Mouse (Mus musculus) liver, postnatal 0 days (tissue): ENCODE results near the gene Cox7a2. TPM values are rescaled to one million over a fixed set of nuclear protein-coding genes. Genes with fewer than 3 reads are reported as not detected.
A peak's percentile ranks its signal among the peaks of the same experiment; 100 is the strongest.

Source experiments
- ATAC-seq: fragments of 200-750 bp; cut with Nextera tagmentation; 2 replicates; pipeline ENCODE4 v1.8.0; 2017; ENCODE audit warnings: mild to moderate bottlenecking, moderate library complexity
- DNase-seq: peaks from one replicate; pipeline ENCODE4 v3.0.0-alpha.2; 2016
- H3K27ac ChIP-seq: fragments of 300-500 bp; sonication (generic); 2 replicates; pipeline ENCODE4 v1.5.1; 2014; ENCODE audit warnings: antibody characterized with exemption, moderate library complexity, mild to moderate bottlenecking, low read depth
- H3K27me3 ChIP-seq: fragments of 300-500 bp; sonication (generic); 2 replicates; pipeline ENCODE4 v1.6.1; 2014; ENCODE audit warnings: low read length, control low read depth, mixed read lengths; ENCODE audit not compliant: insufficient read depth
- H3K36me3 ChIP-seq: fragments of 300-500 bp; sonication (generic); replicated peaks from 2 replicates; pipeline ENCODE4 v1.6.1; 2014; ENCODE audit warnings: mild to moderate bottlenecking, control low read depth, low read length, moderate library complexity, mixed read lengths; ENCODE audit not compliant: insufficient read depth
- H3K4me1 ChIP-seq: fragments of 300-500 bp; sonication (generic); 2 replicates; pipeline ENCODE4 v1.6.1; 2014; ENCODE audit warnings: antibody characterized with exemption, mild to moderate bottlenecking, control low read depth; ENCODE audit not compliant: insufficient read depth
- H3K4me2 ChIP-seq: fragments of 300-500 bp; sonication (generic); 2 replicates; pipeline ENCODE4 v1.6.1; 2014; ENCODE audit warnings: low read depth, mild to moderate bottlenecking, low read length, moderate library complexity, mixed read lengths
- H3K4me3 ChIP-seq: fragments of 300-500 bp; sonication (generic); 2 replicates; pipeline ENCODE4 v1.5.1; 2014; ENCODE audit warnings: low read depth, low read length
- H3K9ac ChIP-seq: fragments of 300-500 bp; sonication (generic); replicated peaks from 2 replicates; pipeline ENCODE4 v1.6.1; 2014; ENCODE audit warnings: mild to moderate bottlenecking, moderate library complexity
- H3K9me3 ChIP-seq: fragments of 300-500 bp; sonication (generic); 2 replicates; pipeline ENCODE4 v1.6.1; 2016; ENCODE audit warnings: mild to moderate bottlenecking, control low read depth, low read length, mixed read lengths
- CTCF ChIP-seq: sonication (generic); IDR thresholded peaks from 2 replicates; pipeline ENCODE4 v1.5.1; 2016; ENCODE audit warnings: antibody characterized with exemption, low read depth
- EP300 ChIP-seq: IDR thresholded peaks from 2 replicates; pipeline ENCODE4 v1.6.1; 2016; ENCODE audit warnings: antibody characterized with exemption, low read depth, mild to moderate bottlenecking
- WGBS: fragments of 180-500 bp; shearing (Covaris S2); extraction: QIAGEN DNeasy Blood & Tissue Kit; methylation state at CpG from one replicate; pipeline ENCODE4 v1.1.7; 2014; ENCODE audit not compliant: insufficient replicate concordance; 5-methylcytosine and 5-hydroxymethylcytosine counted together
- polyA plus RNA-seq: library from polyadenylated mRNA; unstranded; fragments of >200 nt; fragmentation: Nextera tagmentation; extraction: Ambion mirVana; gene quantifications from 2 replicates; pipeline ENCODE4 v1.2.1, GENCODE M21; 2015

Cox7a2 gene
- polyA plus RNA-seq, 1 experiment from 2014 or later, result 756 TPM

DNA sequence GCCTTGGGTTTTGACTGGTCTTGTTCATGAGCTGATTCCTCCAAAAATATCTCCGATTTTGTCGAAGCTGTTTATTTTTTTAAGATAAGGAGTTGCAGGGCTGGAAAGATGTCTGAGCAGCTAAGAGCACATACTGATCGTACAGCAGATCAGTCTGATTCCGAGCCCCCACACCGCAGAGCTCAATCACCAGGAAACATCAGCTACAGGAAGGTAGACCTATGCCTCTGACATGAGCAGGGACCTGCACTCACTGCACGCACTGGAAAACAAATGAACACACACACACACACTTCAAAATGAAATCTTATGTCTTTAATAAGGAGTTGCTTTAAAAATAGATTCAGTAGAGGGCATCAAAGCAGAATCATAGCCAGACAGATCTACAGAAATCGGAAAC, 9.0 kb downstream of the Cox7a2 start:
- TF ChIP-seq CTCF, result no peak
- TF ChIP-seq EP300, result no peak
- ATAC-seq (no peak), DNase-seq (no peak)
- Histone ChIP-seq H3K36me3 (peaks cover 26% of the 10 kb centered on the region), H3K27me3 (no peaks in the 10 kb centered on the region), H3K4me3 (no peak overlapping the region), H3K4me1 (no peaks in the 10 kb centered on the region), H3K9ac (no peak overlapping the region), H3K4me2 (no peak overlapping the region), H3K9me3 (no peaks in the 10 kb centered on the region), H3K27ac (no peak overlapping the region)
- 52% methylated on average over 7 of the region's 7 CpGs for WGBS

GRCm38 (mm10) chr9:79745036-79745435, 14.6 kb downstream of the Cox7a2 start:
- ATAC-seq, result no peak
- no peak for DNase-seq
- no peak overlapping the region for H3K4me2 ChIP-seq
- H3K4me3 ChIP-seq, result no peak overlapping the region
- no peaks in the 10 kb centered on the region for H3K27me3 ChIP-seq
- WGBS, result 76% methylated on average over 4 of the region's 4 CpGs
- no peaks in the 10 kb centered on the region for H3K36me3 ChIP-seq
- no peak overlapping the region for H3K9ac ChIP-seq
- no peak for TF ChIP-seq EP300
- TF ChIP-seq CTCF, result no peak
- H3K27ac ChIP-seq, result no peak overlapping the region
- no peaks in the 10 kb centered on the region for H3K9me3 ChIP-seq
- no peaks in the 10 kb centered on the region for H3K4me1 ChIP-seq

DNA sequence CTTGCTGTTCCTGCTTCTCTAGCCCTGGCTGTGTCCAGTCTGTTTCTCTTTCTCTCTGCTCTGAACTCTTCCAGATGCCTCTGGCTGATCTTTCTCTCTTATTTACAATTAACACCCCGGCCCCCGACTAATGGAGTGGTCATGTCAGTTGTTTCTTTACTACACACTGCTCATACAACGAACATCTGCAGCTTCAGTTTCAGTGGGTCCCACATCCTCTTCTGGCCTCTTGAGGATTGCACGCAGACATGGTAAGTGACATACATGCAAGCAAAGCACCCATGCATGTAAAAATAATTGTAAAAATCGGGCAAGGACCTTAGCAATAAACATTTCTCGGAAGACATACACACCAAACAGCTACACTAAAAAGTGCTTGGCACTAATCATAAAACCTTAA, 24.1 kb downstream of the Cox7a2 start:
- Histone ChIP-seq H3K27me3 (no peaks in the 10 kb centered on the region), H3K27ac (peak overlapping the region; percentile 69), H3K4me1 (no peaks in the 10 kb centered on the region), H3K9me3 (no peaks in the 10 kb centered on the region), H3K4me2 (no peak overlapping the region), H3K4me3 (no peak overlapping the region), H3K36me3 (no peaks in the 10 kb centered on the region), H3K9ac (no peak overlapping the region)
- WGBS, result 65% methylated on average over 6 of the region's 6 CpGs
- TF ChIP-seq CTCF (no peak), EP300 (no peak)
- ATAC-seq (peak; percentile 59), DNase-seq (peak; percentile 21)

DNA sequence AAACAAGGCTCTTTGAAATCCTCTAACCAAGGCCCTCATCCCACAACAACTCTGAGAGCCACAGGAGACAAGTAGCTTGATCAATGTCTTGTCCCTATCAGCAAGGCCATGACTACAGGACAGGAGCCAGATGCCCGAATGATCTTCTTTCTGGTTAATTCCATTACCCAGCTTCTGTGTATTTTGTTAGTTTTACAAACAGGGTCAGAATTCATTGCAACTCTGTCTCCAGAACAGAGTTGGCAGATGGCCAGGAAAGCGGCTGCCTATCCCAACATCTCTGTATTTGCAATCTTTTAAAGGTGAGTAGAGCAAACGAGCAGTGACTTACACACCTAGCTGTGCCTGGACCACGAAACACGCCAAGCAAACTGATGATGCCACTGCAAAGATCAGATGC, 29.4 kb downstream of the Cox7a2 start:
- 50% methylated on average over 5 of the region's 5 CpGs for WGBS
- ATAC-seq, result no peak
- no peak overlapping the region for H3K27ac ChIP-seq

DNA sequence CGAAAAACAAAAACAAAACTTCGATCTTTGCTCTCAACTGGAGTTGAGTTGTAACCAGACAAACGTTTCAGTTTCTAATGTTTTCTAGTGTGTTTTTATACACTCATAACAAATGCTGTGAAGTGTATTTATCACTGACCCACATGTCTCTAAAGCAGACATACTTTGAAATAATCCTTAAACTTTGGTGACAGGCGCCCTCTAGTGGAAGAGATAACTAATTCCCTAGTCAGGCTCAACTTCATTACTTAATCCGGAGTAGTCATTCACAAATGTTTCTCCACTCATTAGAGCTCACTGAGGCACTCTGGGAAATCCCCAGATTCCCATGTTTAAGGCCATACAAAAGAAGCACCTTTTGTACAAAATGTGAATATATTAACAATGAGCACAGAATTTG, 36.6 kb downstream of the Cox7a2 start:
- H3K4me3 ChIP-seq, result no peak overlapping the region
- no peak for DNase-seq
- ATAC-seq, result no peak
- H3K36me3 ChIP-seq, result no peaks in the 10 kb centered on the region
- H3K4me1 ChIP-seq, result peaks cover 10% of the 10 kb centered on the region
- H3K4me2 ChIP-seq, result no peak overlapping the region
- peaks cover 31% of the 10 kb centered on the region for H3K27me3 ChIP-seq
- no peak overlapping the region for H3K9ac ChIP-seq
- H3K27ac ChIP-seq, result no peak overlapping the region
- TF ChIP-seq EP300 (no peak), CTCF (peak; percentile 70)
- no peaks in the 10 kb centered on the region for H3K9me3 ChIP-seq
- WGBS, result 29% methylated on average over 5 of the region's 5 CpGs

More for the DNA sequence above, 29.4 kb downstream of the Cox7a2 start:
- Histone ChIP-seq H3K4me2 (no peak overlapping the region), H3K36me3 (no peaks in the 10 kb centered on the region), H3K27me3 (no peaks in the 10 kb centered on the region), H3K9ac (no peak overlapping the region), H3K4me1 (no peaks in the 10 kb centered on the region), H3K4me3 (no peak overlapping the region), H3K9me3 (no peaks in the 10 kb centered on the region)
- TF ChIP-seq CTCF (no peak), EP300 (no peak)
- DNase-seq, result peak; percentile 56

- DNase-seq (peak; percentile 38), ATAC-seq (no peak)
- H3K27me3 ChIP-seq, result peaks cover 40% of the 10 kb centered on the region
Observed at GRCm38 (mm10) chr9:79721056-79721455, 38.6 kb downstream of the Cox7a2 start.

GRCm38 (mm10) chr9:79720143-79720542, 39.5 kb downstream of the Cox7a2 start:
- TF ChIP-seq CTCF, result no peak
- no peak for TF ChIP-seq EP300
- no peak overlapping the region for H3K27ac ChIP-seq
- H3K27me3 ChIP-seq, result peaks cover 40% of the 10 kb centered on the region
- DNase-seq (no peak), ATAC-seq (no peak)
- no peaks in the 10 kb centered on the region for H3K9me3 ChIP-seq
- H3K4me1 ChIP-seq, result peaks cover 16% of the 10 kb centered on the region
- 25% methylated on average over 9 of the region's 9 CpGs for WGBS
- H3K9ac ChIP-seq, result no peak overlapping the region
- H3K4me3 ChIP-seq, result no peak overlapping the region
- no peaks in the 10 kb centered on the region for H3K36me3 ChIP-seq
- H3K4me2 ChIP-seq, result no peak overlapping the region

More at GRCm38 (mm10) chr9:79721056-79721455, 38.6 kb downstream of the Cox7a2 start:
- 8% methylated on average over 9 of the region's 9 CpGs for WGBS
- peaks cover 16% of the 10 kb centered on the region for H3K4me1 ChIP-seq
- H3K4me2 ChIP-seq, result no peak overlapping the region
- no peak overlapping the region for H3K27ac ChIP-seq
- no peak overlapping the region for H3K9ac ChIP-seq
- no peaks in the 10 kb centered on the region for H3K36me3 ChIP-seq
- no peaks in the 10 kb centered on the region for H3K9me3 ChIP-seq
- peak; percentile 64 for TF ChIP-seq CTCF
- no peak for TF ChIP-seq EP300
- no peak overlapping the region for H3K4me3 ChIP-seq
